Mouse (Mus musculus): Measurements from ENCODE around the gene Zfand3. TPM values are rescaled to one million over a fixed set of nuclear protein-coding genes. Genes with fewer than 3 reads are reported as not detected.

The Zfand3 gene
- polyA plus RNA-seq, 1 experiment: 107 TPM

GRCm38 (mm10) chr17:29998566-29999295 lies 5.8 kb upstream of the Zfand3 start:
- Histone ChIP-seq H3K27ac (ENCODE audit: insufficient read depth, low read length) (no peak overlapping the region), H3K4me3 (replicated peaks; ENCODE audit: insufficient read depth, low read depth, low read length) (no peak overlapping the region), H3K4me1 (ENCODE audit: control insufficient read depth, insufficient read depth, low read length) (peaks cover 7% of the 10 kb centered on the region; the same call in 1 of the 2 replicates), H3K27me3 (ENCODE audit: control insufficient read depth, insufficient read depth, low read length) (no peaks in the 10 kb centered on the region)
- no peak for TF ChIP-seq POLR2A (IDR thresholded peaks at IDR 0.05; ENCODE audit: borderline replicate concordance, insufficient read depth, low read length)
- TF ChIP-seq CTCF (IDR thresholded peaks at IDR 0.05; ENCODE audit: borderline replicate concordance, insufficient read depth, low read depth, low read length): no peak
- WGBS: 88% methylated on average over 24 of the region's 24 CpGs
- DNase-seq: no peak

- Histone ChIP-seq H3K27ac (ENCODE audit: insufficient read depth, low read length) (peak overlapping the region; percentile 45; the same call in 1 of the 2 replicates), H3K4me1 (ENCODE audit: control insufficient read depth, insufficient read depth, low read length) (peaks cover 14% of the 10 kb centered on the region), H3K27me3 (ENCODE audit: control insufficient read depth, insufficient read depth, low read length) (no peaks in the 10 kb centered on the region), H3K4me3 (replicated peaks; ENCODE audit: insufficient read depth, low read depth, low read length) (peak overlapping the region; percentile 96)
- TF ChIP-seq POLR2A (IDR thresholded peaks at IDR 0.05; ENCODE audit: borderline replicate concordance, insufficient read depth, low read length) (no peak), CTCF (IDR thresholded peaks at IDR 0.05; ENCODE audit: borderline replicate concordance, insufficient read depth, low read depth, low read length) (no peak)
- WGBS: 2% methylated on average over 26 of the region's 47 CpGs
- DNase-seq: no peak
Measured at GRCm38 (mm10) chr17:30005103-30005443, 540 bp downstream of the Zfand3 start.

- H3K27me3 ChIP-seq (ENCODE audit: control insufficient read depth, insufficient read depth, low read length): no peaks in the 10 kb centered on the region
- under 1% methylated on average over 19 of the region's 19 CpGs for WGBS
- peak; percentile 46 to 62 for DNase-seq
- peaks cover 14% of the 10 kb centered on the region for H3K4me1 ChIP-seq (ENCODE audit: control insufficient read depth, insufficient read depth, low read length)
- H3K27ac ChIP-seq (ENCODE audit: insufficient read depth, low read length): peak overlapping the region; percentile 35; the same call in 1 of the 2 replicates
- TF ChIP-seq CTCF (IDR thresholded peaks at IDR 0.05; ENCODE audit: borderline replicate concordance, insufficient read depth, low read depth, low read length) (no peak), POLR2A (IDR thresholded peaks at IDR 0.05; ENCODE audit: borderline replicate concordance, insufficient read depth, low read length) (no peak)
- peak overlapping the region; percentile 96 for H3K4me3 ChIP-seq (replicated peaks; ENCODE audit: insufficient read depth, low read depth, low read length)
Measured at GRCm38 (mm10) chr17:30005451-30005941, 963 bp downstream of the Zfand3 start.

- Histone ChIP-seq H3K4me1 (ENCODE audit: control insufficient read depth, insufficient read depth, low read length) (peaks cover 14% of the 10 kb centered on the region), H3K27me3 (ENCODE audit: control insufficient read depth, insufficient read depth, low read length) (no peaks in the 10 kb centered on the region), H3K27ac (ENCODE audit: insufficient read depth, low read length) (no peak overlapping the region), H3K4me3 (replicated peaks; ENCODE audit: insufficient read depth, low read depth, low read length) (peak overlapping the region; percentile 14)
- no peak for TF ChIP-seq POLR2A (IDR thresholded peaks at IDR 0.05; ENCODE audit: borderline replicate concordance, insufficient read depth, low read length)
- no peak for TF ChIP-seq CTCF (IDR thresholded peaks at IDR 0.05; ENCODE audit: borderline replicate concordance, insufficient read depth, low read depth, low read length)
- DNase-seq: no peak
- 68% methylated on average over 2 of the region's 2 CpGs for WGBS
Measured at GRCm38 (mm10) chr17:30006877-30007276, 2.3 kb downstream of the Zfand3 start.

- Histone ChIP-seq H3K4me1 (ENCODE audit: control insufficient read depth, insufficient read depth, low read length) (peaks cover 14% of the 10 kb centered on the region), H3K27me3 (ENCODE audit: control insufficient read depth, insufficient read depth, low read length) (no peaks in the 10 kb centered on the region), H3K4me3 (replicated peaks; ENCODE audit: insufficient read depth, low read depth, low read length) (no peak overlapping the region), H3K27ac (ENCODE audit: insufficient read depth, low read length) (no peak overlapping the region)
- TF ChIP-seq CTCF (IDR thresholded peaks at IDR 0.05; ENCODE audit: borderline replicate concordance, insufficient read depth, low read depth, low read length) (no peak), POLR2A (IDR thresholded peaks at IDR 0.05; ENCODE audit: borderline replicate concordance, insufficient read depth, low read length) (no peak)
- DNase-seq: no peak
- 63% methylated on average over 6 of the region's 6 CpGs for WGBS
Measured at GRCm38 (mm10) chr17:30007883-30008282, 3.4 kb downstream of the Zfand3 start.

- Histone ChIP-seq H3K27me3 (ENCODE audit: control insufficient read depth, insufficient read depth, low read length) (no peaks in the 10 kb centered on the region), H3K4me1 (ENCODE audit: control insufficient read depth, insufficient read depth, low read length) (peaks cover 14% of the 10 kb centered on the region), H3K4me3 (replicated peaks; ENCODE audit: insufficient read depth, low read depth, low read length) (no peak overlapping the region), H3K27ac (ENCODE audit: insufficient read depth, low read length) (no peak overlapping the region)
- no peak for TF ChIP-seq POLR2A (IDR thresholded peaks at IDR 0.05; ENCODE audit: borderline replicate concordance, insufficient read depth, low read length)
- no peak for TF ChIP-seq CTCF (IDR thresholded peaks at IDR 0.05; ENCODE audit: borderline replicate concordance, insufficient read depth, low read depth, low read length)
- no peak for DNase-seq
Measured at GRCm38 (mm10) chr17:30008392-30008791, 3.9 kb downstream of the Zfand3 start.

- Histone ChIP-seq H3K4me3 (replicated peaks; ENCODE audit: insufficient read depth, low read depth, low read length) (no peak overlapping the region), H3K4me1 (ENCODE audit: control insufficient read depth, insufficient read depth, low read length) (peaks cover 15% of the 10 kb centered on the region), H3K27me3 (ENCODE audit: control insufficient read depth, insufficient read depth, low read length) (no peaks in the 10 kb centered on the region), H3K27ac (ENCODE audit: insufficient read depth, low read length) (no peak overlapping the region)
- no peak for TF ChIP-seq POLR2A (IDR thresholded peaks at IDR 0.05; ENCODE audit: borderline replicate concordance, insufficient read depth, low read length)
- no peak for TF ChIP-seq CTCF (IDR thresholded peaks at IDR 0.05; ENCODE audit: borderline replicate concordance, insufficient read depth, low read depth, low read length)
- WGBS: 98% methylated on average over 4 of the region's 4 CpGs
- no peak for DNase-seq
Measured at GRCm38 (mm10) chr17:30014660-30015059, 10.1 kb downstream of the Zfand3 start.

All from cerebellum, adult 2 months (tissue).